Mouse (Mus musculus) kidney, embryonic 14.5 days (tissue): ENCODE measurements around the gene Ceacam1. TPM values are rescaled to one million over a fixed set of nuclear protein-coding genes. Genes with fewer than 3 reads are reported as not detected.

Source experiments
- ATAC-seq: fragments of 200-750 bp; cut with Nextera tagmentation; 2 replicates; pipeline ENCODE4 v1.8.0; 2017; ENCODE audit warnings: moderate number of reproducible peaks, mild to moderate bottlenecking, moderate TSS enrichment, moderate library complexity; ENCODE audit not compliant: low FRiP score, low TSS enrichment
- H3K27ac ChIP-seq: fragments of 300-500 bp; sonication (generic); 2 replicates; pipeline ENCODE4 v1.5.1; 2014; ENCODE audit warnings: low read depth, mild to moderate bottlenecking, low read length, moderate library complexity, mixed read lengths
- H3K27me3 ChIP-seq: fragments of 300-500 bp; sonication (generic); 2 replicates; pipeline ENCODE4 v1.6.1; 2014; ENCODE audit warnings: mild to moderate bottlenecking, low read length; ENCODE audit not compliant: control insufficient read depth, insufficient read depth
- H3K36me3 ChIP-seq: fragments of 300-500 bp; sonication (generic); 2 replicates; pipeline ENCODE4 v1.6.1; 2014; ENCODE audit warnings: low read length, mixed read lengths; ENCODE audit not compliant: control insufficient read depth, insufficient read depth
- H3K4me1 ChIP-seq: fragments of 300-500 bp; sonication (generic); 2 replicates; pipeline ENCODE4 v1.6.1; 2014; ENCODE audit warnings: low read length, mixed read lengths; ENCODE audit not compliant: control insufficient read depth, insufficient read depth
- H3K4me2 ChIP-seq: fragments of 300-500 bp; sonication (generic); replicated peaks from 2 replicates; pipeline ENCODE4 v1.6.1; 2014; ENCODE audit warnings: low read depth, mild to moderate bottlenecking, low read length
- H3K4me3 ChIP-seq: fragments of 300-500 bp; sonication (generic); 2 replicates; pipeline ENCODE4 v1.5.1; 2014; ENCODE audit warnings: mild to moderate bottlenecking, low read length
- H3K9ac ChIP-seq: fragments of 300-500 bp; sonication (generic); 2 replicates; pipeline ENCODE4 v1.6.1; 2014; ENCODE audit warnings: low read depth, mild to moderate bottlenecking, low read length, moderate library complexity
- H3K9me3 ChIP-seq: fragments of 300-500 bp; sonication (generic); 2 replicates; pipeline ENCODE4 v1.6.1; 2016; ENCODE audit warnings: low read length; ENCODE audit not compliant: control insufficient read depth
- WGBS: fragments of 180-500 bp; shearing (Covaris S2); extraction: QIAGEN DNeasy Blood & Tissue Kit; methylation state at CpG from one replicate; pipeline ENCODE4 v1.1.7; 2014; 5-methylcytosine and 5-hydroxymethylcytosine counted together
- polyA plus RNA-seq: library from polyadenylated mRNA; unstranded; fragments of >200 nt; fragmentation: Nextera tagmentation; extraction: Ambion mirVana; gene quantifications from 2 replicates; pipeline ENCODE4 v1.2.1, GENCODE M21; 2014

Ceacam1 gene
- polyA plus RNA-seq, 1 experiment from 2014 or later: 5.7 TPM

DNA sequence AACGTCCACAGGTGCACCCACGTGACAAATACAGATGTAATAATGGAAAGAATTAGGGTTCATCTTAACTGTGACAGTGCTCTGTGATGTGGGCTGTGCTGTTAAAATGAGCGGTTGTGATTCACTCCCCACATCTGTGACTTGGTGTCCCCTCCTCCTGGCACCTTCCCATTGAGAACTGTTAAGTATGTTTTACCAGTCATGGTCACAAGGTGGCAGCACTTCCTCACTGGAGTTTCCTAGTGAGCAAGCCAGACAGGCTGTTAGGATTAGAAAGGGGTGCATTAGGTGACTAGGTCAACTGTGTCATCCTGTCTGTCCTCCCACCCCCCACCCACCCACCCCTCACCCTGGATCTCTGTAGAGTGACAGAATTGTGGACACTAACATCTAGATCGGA lies 53.0 kb downstream of the Ceacam1 start:
- H3K4me3 ChIP-seq: no peak overlapping the region
- no peaks in the 10 kb centered on the region for H3K36me3 ChIP-seq
- no peak overlapping the region for H3K4me2 ChIP-seq
- ATAC-seq: peak; percentile 57; the same call in 1 of the 2 replicates
- no peaks in the 10 kb centered on the region for H3K27me3 ChIP-seq
- WGBS: 42% methylated on average over 4 of the region's 4 CpGs
- no peaks in the 10 kb centered on the region for H3K9me3 ChIP-seq
- H3K4me1 ChIP-seq: no peaks in the 10 kb centered on the region
- H3K9ac ChIP-seq: no peak overlapping the region
- no peak overlapping the region for H3K27ac ChIP-seq

DNA sequence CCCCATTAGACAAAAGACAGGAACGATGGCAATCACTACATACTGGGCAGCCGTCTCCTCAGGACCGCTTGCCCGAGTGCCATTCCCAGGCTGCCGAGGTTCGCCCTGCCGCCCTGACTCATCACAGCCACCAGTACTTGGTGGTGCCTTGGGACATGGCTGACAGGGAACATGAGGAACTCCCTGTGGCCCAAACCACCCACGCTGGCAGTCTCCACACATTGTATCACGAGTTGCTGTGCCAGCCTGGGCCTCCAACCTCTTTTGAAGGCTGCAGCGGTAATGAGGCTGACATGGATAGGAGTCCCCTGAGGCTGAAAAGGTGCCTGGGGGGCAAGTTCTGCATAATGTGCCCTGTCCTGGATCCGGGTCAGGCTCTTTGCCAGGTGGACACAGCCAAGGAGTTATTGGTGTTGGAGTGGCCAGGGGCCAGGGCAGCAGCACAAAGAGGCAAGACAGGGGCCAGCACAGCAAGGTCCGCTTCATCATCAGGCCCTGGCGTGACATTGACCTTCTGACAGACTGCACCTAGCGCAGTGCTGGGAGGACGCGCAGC lies 55.0 kb downstream of the Ceacam1 start:
- Histone ChIP-seq H3K9ac (no peak overlapping the region), H3K4me1 (no peaks in the 10 kb centered on the region), H3K9me3 (no peaks in the 10 kb centered on the region), H3K4me2 (no peak overlapping the region), H3K27me3 (no peaks in the 10 kb centered on the region), H3K4me3 (no peak overlapping the region), H3K36me3 (no peaks in the 10 kb centered on the region), H3K27ac (no peak overlapping the region)
- 76% methylated on average over 16 of the region's 16 CpGs for WGBS
- no peak for ATAC-seq

- Histone ChIP-seq H3K9me3 (no peaks in the 10 kb centered on the region), H3K27me3 (no peaks in the 10 kb centered on the region), H3K9ac (no peak overlapping the region), H3K4me2 (no peak overlapping the region), H3K4me1 (no peaks in the 10 kb centered on the region), H3K27ac (no peak overlapping the region), H3K4me3 (no peak overlapping the region), H3K36me3 (no peaks in the 10 kb centered on the region)
- WGBS: 89% methylated on average over 4 of the region's 4 CpGs
- ATAC-seq: no peak
These were observed 57.5 kb downstream of the Ceacam1 start for GRCm38 (mm10) chr7:25419943-25420342.

- no peak overlapping the region for H3K27ac ChIP-seq
- H3K27me3 ChIP-seq: no peaks in the 10 kb centered on the region
- no peaks in the 10 kb centered on the region for H3K36me3 ChIP-seq
- no peaks in the 10 kb centered on the region for H3K9me3 ChIP-seq
- H3K4me3 ChIP-seq: no peak overlapping the region
- ATAC-seq: no peak
- 86% methylated on average over 8 of the region's 8 CpGs for WGBS
- no peak overlapping the region for H3K9ac ChIP-seq
- no peak overlapping the region for H3K4me2 ChIP-seq
- H3K4me1 ChIP-seq: no peaks in the 10 kb centered on the region
These were observed 57.9 kb downstream of the Ceacam1 start for GRCm38 (mm10) chr7:25419536-25419935.

- H3K36me3 ChIP-seq: no peaks in the 10 kb centered on the region
- H3K9me3 ChIP-seq: no peaks in the 10 kb centered on the region
- H3K4me2 ChIP-seq: no peak overlapping the region
- no peak for ATAC-seq
- 77% methylated on average over 1 of the region's 1 CpGs for WGBS
- no peaks in the 10 kb centered on the region for H3K27me3 ChIP-seq
- no peak overlapping the region for H3K4me3 ChIP-seq
- no peaks in the 10 kb centered on the region for H3K4me1 ChIP-seq
- H3K27ac ChIP-seq: no peak overlapping the region
- H3K9ac ChIP-seq: no peak overlapping the region
These were observed 59.8 kb downstream of the Ceacam1 start for GRCm38 (mm10) chr7:25417597-25417996.

DNA sequence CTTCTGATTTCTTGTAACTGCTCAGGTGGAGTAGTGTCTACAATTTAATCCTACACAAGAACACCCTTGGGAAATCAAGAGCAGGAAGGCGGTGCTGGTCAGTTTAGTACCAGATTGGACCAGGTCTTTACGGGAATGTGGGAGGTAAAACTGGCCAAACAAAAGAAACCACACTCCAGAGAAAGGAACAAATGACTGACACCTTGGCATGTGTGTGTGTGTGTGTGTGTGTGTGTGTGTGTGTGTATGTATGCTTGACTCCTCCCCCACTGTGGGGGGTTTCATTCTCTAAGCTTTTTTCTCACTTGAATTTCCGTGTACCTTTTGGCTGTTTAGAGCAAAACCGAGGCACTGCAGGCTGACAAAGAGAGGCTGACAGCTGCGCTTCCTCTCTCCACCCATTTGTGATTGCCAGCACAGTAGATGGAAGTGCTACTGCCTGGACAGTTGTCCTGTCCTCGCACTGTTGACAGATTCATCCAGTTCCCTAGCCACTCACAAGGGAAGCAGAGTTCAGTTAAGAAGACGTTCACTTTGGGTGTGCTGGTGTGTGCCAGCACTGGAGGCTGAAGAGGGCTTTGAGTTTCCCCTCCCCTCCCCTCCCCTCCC lies 64.5 kb downstream of the Ceacam1 start, which contains the start of gene Cxcl17:
TSS of gene Cxcl17 (minus strand) at position 54 of the 609 bp plus-strand sequence.
- Histone ChIP-seq H3K27ac (no peak within 1 kb of the TSS), H3K9ac (no peak within 1 kb of the TSS), H3K4me3 (no peak within 1 kb of the TSS), H3K27me3 (no peaks in the 10 kb centered on the region), H3K4me2 (no peak within 1 kb of the TSS), H3K36me3 (no peaks in the 10 kb centered on the region), H3K4me1 (no peaks in the 10 kb centered on the region), H3K9me3 (no peaks in the 10 kb centered on the region)
- no peak for ATAC-seq
- WGBS: 48% methylated on average over 7 of the region's 7 CpGs

- H3K27ac ChIP-seq: no peak overlapping the region
- H3K9me3 ChIP-seq: no peaks in the 10 kb centered on the region
- H3K4me3 ChIP-seq: no peak overlapping the region
- no peak overlapping the region for H3K4me2 ChIP-seq
- H3K27me3 ChIP-seq: no peaks in the 10 kb centered on the region
- 92% methylated on average over 3 of the region's 3 CpGs for WGBS
- ATAC-seq: no peak
- no peaks in the 10 kb centered on the region for H3K36me3 ChIP-seq
- no peak overlapping the region for H3K9ac ChIP-seq
- H3K4me1 ChIP-seq: no peaks in the 10 kb centered on the region
These were observed 65.5 kb downstream of the Ceacam1 start for GRCm38 (mm10) chr7:25411861-25412260.

Other genes with a start within 250 kb of the Ceacam1 start
- gene Gsk3a, start 239.8 kb downstream of the Ceacam1 start, polyA plus RNA-seq: 15.7 and 18.5 TPM in 2 replicates
- 22.4 and 28.8 TPM in 2 replicates for gene Erf, start 226.8 kb downstream of the Ceacam1 start, polyA plus RNA-seq
- gene Cic, start 209.9 kb downstream of the Ceacam1 start, polyA plus RNA-seq: 36.0 and 47.2 TPM in 2 replicates
- 199 and 245 TPM in 2 replicates for gene Pafah1b3, start 179.6 kb downstream of the Ceacam1 start, polyA plus RNA-seq
- gene Prr19, start 176.2 kb downstream of the Ceacam1 start, polyA plus RNA-seq: 0.67 and 0.69 TPM in 2 replicates
- gene Tmem145, start 171.5 kb downstream of the Ceacam1 start, polyA plus RNA-seq: 0.49 and 0.62 TPM in 2 replicates
- gene Megf8, start 160.4 kb downstream of the Ceacam1 start, polyA plus RNA-seq: 14.0 and 16.2 TPM in 2 replicates
- gene Cnfn, start 107.9 kb downstream of the Ceacam1 start, polyA plus RNA-seq: not detected in 2 replicates
- gene Lipe, start 78.9 kb downstream of the Ceacam1 start, polyA plus RNA-seq: 5.3 and 6.8 TPM in 2 replicates
- 0.27 and 0.30 TPM in 2 replicates for gene Cxcl17, start 64.7 kb downstream of the Ceacam1 start, polyA plus RNA-seq
- 0.07 TPM in 1 of 2 replicates, not detected in the other for gene Ceacam2, start 62.3 kb upstream of the Ceacam1 start, polyA plus RNA-seq
- 0.29 and 0.32 TPM in 2 replicates for gene Erich4, start 138.3 kb upstream of the Ceacam1 start, polyA plus RNA-seq
- 41.0 and 50.2 TPM in 2 replicates for gene Dmac2, start 141.8 kb upstream of the Ceacam1 start, polyA plus RNA-seq
- 4.5 and 5.2 TPM in 2 replicates for gene B3gnt8, start 149.1 kb upstream of the Ceacam1 start, polyA plus RNA-seq
- 60.6 and 69.6 TPM in 2 replicates for gene Bckdha, start 181.4 kb upstream of the Ceacam1 start, polyA plus RNA-seq
- 93.5 and 98.8 TPM in 2 replicates for gene Exosc5, start 181.6 kb upstream of the Ceacam1 start, polyA plus RNA-seq
- 1.8 and 2.5 TPM in 2 replicates for gene Tmem91, start 197.6 kb upstream of the Ceacam1 start, polyA plus RNA-seq
- 33.6 and 36.5 TPM in 2 replicates for gene B9d2, start 203.2 kb upstream of the Ceacam1 start, polyA plus RNA-seq
- gene Tgfb1, start 209.4 kb upstream of the Ceacam1 start, polyA plus RNA-seq: 3.8 and 5.1 TPM in 2 replicates
- gene Ccdc97, start 241.5 kb upstream of the Ceacam1 start, polyA plus RNA-seq: 24.8 and 32.4 TPM in 2 replicates